Mouse (Mus musculus): ENCODE results near the gene Cntfr.

DNA sequence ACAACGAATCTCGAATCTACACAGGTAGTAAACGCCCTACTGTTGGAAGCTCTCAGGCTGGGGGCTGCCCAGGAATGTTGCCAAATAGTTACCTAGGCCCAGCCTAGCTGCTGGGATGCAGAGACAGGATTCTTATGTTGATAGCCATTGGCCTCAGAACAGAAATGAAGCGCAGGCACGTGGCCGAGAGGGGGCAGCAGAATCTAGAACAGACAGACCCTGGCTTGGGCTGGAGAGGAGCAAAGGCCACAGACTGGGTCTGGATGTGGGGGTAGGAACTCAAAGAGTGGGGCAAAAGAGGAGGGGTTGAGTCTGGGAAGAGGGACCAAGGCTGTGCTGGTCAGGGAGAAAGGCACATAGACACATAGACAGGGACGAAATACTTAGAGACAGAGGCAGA, 42.7 kb downstream of the Cntfr start:
- TF ChIP-seq CTCF (IDR thresholded peaks at IDR 0.05; ENCODE audit: low read depth, low read length) (peak; percentile 51; the same call in 1 of the 2 replicates), POLR2A (IDR thresholded peaks at IDR 0.05; ENCODE audit: borderline replicate concordance, low read depth, low read length) (no peak)
